Mouse (Mus musculus) testis, postnatal 10 days (tissue): ENCODE data around the gene Adam11.
A peak's percentile ranks its signal among the peaks of the same experiment; 100 is the strongest.

Experiments used
- DNase-seq: peaks from one replicate; pipeline ENCODE4 v3.0.0; 2021; ENCODE audit warnings: low spot score

The Adam11 gene

GRCm38 (mm10) chr11:102778597-102778996 lies 17.4 kb downstream of the Adam11 start:
- DNase-seq = no peak

GRCm38 (mm10) chr11:102779081-102779638 lies 17.9 kb downstream of the Adam11 start:
- no peak for DNase-seq

- DNase-seq = no peak
These were observed 18.6 kb downstream of the Adam11 start for GRCm38 (mm10) chr11:102779824-102780223.

- no peak for DNase-seq
These were observed 19.2 kb downstream of the Adam11 start for GRCm38 (mm10) chr11:102780271-102780985.

GRCm38 (mm10) chr11:102780986-102781351 lies 19.7 kb downstream of the Adam11 start:
- DNase-seq = no peak

GRCm38 (mm10) chr11:102781523-102781922 lies 20.3 kb downstream of the Adam11 start:
- DNase-seq = no peak

- DNase-seq = no peak
These were observed 22.2 kb downstream of the Adam11 start for GRCm38 (mm10) chr11:102783443-102783842.

GRCm38 (mm10) chr11:102787688-102788177 lies 26.5 kb downstream of the Adam11 start:
- no peak for DNase-seq

- no peak for DNase-seq
These were observed 30.6 kb downstream of the Adam11 start for GRCm38 (mm10) chr11:102791682-102792445.

GRCm38 (mm10) chr11:102794157-102794556 lies 32.9 kb downstream of the Adam11 start:
- no peak for DNase-seq

- no peak for DNase-seq
These were observed 42.2 kb downstream of the Adam11 start for GRCm38 (mm10) chr11:102803453-102803852.

- no peak for DNase-seq
These were observed 47.0 kb downstream of the Adam11 start for GRCm38 (mm10) chr11:102808246-102808645.

GRCm38 (mm10) chr11:102810721-102811485 lies 49.7 kb downstream of the Adam11 start:
- no peak for DNase-seq

GRCm38 (mm10) chr11:102814881-102815280 lies 53.6 kb downstream of the Adam11 start:
- DNase-seq = no peak

GRCm38 (mm10) chr11:102818121-102819020 lies 57.1 kb downstream of the Adam11 start:
- peak; percentile 67 for DNase-seq

GRCm38 (mm10) chr11:102819021-102819782 lies 58.0 kb downstream of the Adam11 start, which contains the start of gene Gjc1:
TSS of gene Gjc1 (minus strand) at chr11:102819700.
- DNase-seq = peak; percentile 87

GRCm38 (mm10) chr11:102819783-102820385 lies 58.6 kb downstream of the Adam11 start:
- no peak for DNase-seq

- DNase-seq = no peak
These were observed 59.2 kb downstream of the Adam11 start for GRCm38 (mm10) chr11:102820432-102820831.

- peak; percentile 61 for DNase-seq
These were observed 60.0 kb downstream of the Adam11 start for GRCm38 (mm10) chr11:102821231-102821630.

GRCm38 (mm10) chr11:102826476-102826875 lies 65.2 kb downstream of the Adam11 start:
- no peak for DNase-seq
